Mouse (Mus musculus) cerebellum, adult 9-10 months (tissue): ENCODE measurements around the gene Ube2z.

Experiments used
- DNase-seq: peaks from one replicate; pipeline ENCODE4 v3.0.0; 2022

Gene Ube2z

DNA sequence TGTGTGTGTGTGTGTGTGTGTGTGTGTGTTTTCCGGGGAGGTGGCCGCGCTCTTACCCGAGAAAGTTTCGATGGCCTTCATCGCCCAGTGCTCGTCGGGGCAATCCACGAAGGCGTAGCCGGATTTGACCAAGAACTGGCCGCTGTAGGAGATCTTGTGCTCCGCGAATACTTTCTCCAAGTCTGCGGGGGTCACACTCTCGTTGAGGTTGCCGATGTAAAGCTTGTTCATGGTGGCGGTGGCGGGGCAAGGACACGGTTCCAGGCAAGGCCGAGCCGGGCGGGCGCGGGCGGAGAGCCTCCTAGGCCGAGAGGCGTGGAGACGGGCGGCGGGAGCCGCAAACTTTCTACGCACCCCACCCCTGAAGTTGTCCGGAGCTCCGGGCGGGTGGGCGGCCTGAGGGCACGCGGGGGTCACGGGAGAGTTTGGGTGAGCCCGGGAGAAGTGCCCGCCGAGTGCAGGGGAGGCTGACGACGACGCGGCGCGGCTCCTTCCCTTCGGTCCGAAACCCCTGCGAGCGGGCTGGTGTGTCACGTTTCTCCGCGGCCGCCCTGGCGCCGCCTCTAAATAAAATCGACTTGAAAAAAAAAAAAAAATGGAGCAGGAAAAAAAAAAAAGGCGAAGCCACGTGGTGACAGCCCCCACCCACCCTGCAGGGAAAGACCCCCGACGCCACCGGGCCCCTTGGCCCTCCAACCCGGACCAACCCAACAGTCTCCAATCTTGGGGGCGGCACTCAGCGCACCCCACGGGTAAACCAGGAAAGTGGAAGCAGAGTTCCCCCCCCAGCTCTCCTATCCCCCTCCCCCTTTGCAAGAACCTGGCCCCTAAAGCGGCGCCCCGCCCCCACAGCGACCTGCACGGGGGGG, 59.6 kb downstream of the Ube2z start, which contains the start of gene Igf2bp1:
TSS of gene Igf2bp1 (minus strand) at position 538 of the 869 bp plus-strand sequence.
- no peak for DNase-seq

DNA sequence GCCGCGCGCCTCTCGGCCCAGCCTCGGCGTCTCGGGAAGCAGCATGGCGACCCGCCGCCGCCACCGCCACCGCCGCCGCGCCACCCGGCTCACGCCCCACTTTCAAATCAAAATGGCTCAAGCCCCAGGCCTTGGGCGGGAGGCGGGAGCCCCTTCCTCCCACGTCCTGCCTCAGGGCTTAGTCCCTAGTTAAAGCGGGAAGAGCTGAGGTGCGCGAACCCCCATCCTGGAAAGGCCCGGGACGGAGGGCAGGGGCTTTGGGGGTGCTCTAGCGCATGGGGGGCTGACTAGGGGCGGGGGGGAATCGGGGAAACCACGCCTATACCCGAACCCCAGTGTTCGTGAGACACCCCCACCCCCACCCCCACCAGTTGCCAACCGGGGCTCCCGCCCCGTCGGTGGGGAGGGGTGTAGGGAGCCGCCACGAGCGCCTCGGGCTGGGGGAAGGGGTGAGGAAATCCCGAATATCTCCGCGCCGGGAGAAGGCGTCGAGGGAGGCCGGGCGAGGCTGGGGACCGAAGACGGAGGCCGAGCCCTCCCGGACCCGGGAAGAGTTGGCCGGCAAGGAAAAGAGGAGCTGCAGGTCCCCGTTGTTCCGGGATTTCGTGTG, 60.3 kb downstream of the Ube2z start:
- no peak for DNase-seq

DNA sequence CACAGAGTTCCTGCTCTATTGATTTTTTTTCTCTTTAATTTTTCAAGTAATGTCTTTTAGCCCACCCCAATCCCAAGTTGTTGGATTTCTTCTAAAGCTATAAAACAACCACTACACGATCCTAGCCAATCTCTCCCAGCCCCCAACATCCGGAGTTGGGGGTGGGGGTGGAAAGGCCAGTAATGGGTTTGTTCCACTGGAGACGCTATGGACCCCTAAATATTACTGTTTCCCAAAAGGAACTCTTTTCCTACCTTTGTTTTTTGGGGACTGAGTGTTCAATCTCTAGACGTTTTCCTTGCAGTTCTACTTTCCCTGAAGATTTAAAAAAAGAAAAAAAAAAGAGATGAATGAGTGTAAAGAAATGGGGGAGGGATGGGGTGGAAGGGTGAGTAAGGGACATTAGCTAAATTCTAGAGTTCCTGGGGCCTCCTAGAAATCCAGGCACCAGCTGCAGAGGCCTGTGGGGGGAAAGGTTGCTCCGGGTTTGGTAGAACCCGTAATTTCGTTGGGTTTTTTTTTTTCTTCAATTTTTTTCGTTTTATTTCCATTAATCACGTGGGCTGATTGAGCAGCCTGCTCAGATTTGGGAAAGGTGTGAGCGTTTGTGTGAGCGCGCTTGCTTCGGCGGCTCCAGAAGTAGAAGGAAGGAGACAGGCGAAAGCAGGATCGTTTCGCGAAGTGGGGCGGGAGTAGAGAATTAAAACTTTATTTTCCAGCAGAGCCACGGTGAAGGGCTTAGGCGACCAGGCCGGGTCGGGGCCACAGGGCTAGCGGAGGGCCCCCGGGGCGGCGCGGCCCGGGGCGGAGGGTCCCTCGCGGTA, 61.0 kb downstream of the Ube2z start:
- no peak for DNase-seq

DNA sequence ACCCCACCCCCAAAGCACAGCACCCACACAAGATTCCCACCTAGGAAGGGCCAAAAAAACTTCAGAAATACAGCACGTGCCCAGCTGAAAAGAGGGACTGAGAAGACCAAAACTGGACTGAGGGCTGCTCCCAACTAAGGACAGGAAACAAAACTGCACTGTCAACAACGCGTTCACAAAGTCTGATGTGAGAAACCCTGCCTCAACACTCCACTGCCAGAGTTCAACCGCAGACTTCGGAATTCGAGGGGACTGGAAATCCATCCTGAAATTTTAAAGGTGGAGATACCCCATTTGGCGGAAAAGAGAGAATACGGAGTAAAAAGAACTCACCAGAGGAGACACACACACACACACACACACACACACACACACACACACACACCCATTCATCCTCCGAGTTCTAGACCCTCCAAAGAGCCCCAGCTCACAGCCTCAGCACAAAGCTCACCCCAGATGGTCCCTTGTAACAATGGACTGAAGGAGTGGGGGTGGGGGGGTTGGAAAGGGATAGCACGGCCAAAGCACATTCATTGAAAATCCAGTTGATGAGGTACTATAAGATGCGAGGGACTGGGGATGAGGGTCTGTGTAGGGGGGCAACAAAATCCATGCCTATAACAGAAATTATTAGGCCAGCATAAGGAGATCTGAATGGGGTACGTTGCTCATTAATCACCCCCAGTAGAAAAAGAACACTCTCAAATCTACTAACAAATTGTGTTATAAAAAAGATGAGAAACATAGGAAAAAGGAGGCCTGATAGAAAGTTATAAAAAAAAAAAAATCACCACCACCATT, 61.9 kb downstream of the Ube2z start:
- DNase-seq = no peak
